In the genomic region with DNA sequence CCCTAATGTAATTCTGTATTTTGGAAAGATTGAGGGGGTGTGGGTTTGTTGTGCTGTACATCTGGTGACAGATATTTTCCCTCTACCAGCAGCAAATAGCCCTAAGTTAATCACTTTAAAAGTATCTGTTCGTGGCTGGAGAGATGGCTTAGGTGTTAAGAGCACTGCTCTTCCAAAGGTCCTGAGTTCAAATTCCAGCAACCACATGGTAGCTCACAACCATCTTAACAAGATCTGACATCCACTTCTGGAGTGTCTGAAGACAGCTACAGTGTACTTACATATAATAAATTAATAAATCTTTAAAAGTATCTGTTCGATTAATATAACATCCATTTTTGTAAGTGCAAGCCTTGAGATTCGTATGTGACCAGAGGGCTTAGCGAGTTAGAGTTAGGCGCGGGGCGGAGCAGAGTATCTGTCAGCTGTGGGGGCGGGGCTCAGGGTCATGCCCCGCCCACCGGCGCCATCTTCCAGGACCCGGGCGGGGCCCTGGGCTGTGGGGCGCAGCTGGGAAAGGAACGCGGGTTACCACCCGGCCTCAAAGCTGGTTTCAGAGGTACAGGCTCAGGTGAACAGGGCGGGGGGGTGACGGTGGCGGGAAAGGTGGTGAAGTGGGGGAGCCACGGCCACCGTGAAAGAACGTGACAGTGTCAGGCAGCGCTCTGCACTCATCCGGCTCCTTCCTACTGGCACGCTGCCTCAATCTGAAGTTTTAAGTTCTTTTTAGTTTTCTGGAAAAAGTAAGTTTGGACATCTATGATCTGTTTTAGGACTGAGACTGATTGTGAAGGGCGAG, we compare ENCODE assay signal across 7 mouse cellular contexts. TPM values are rescaled to one million over a fixed set of nuclear protein-coding genes. Genes with fewer than 3 reads are reported as not detected.
DNase-seq lines count a peak whose midpoint lies in the region; ATAC-seq lines count a peak whose summit lies in the region.

A gene (plus strand): TSS at position 440 of the 799 bp plus-strand sequence.

- peak within 1 kb of the TSS; percentile 69 for H3K4me3 ChIP-seq in intestine, embryonic 15.5 days (replicated peaks)
- peak within 1 kb of the TSS; percentile 87 for H3K4me3 ChIP-seq in midbrain, embryonic 10.5 days

- no peaks in the 10 kb centered on the region for H3K27me3 ChIP-seq in intestine, embryonic 15.5 days (replicated peaks)
- no peaks in the 10 kb centered on the region for H3K27me3 ChIP-seq in midbrain, embryonic 10.5 days (ENCODE audit: low read depth, poor library complexity, severe bottlenecking)

- no peaks in the 10 kb centered on the region for H3K9me3 ChIP-seq in intestine, embryonic 15.5 days
- no peaks in the 10 kb centered on the region for H3K9me3 ChIP-seq in midbrain, embryonic 10.5 days (replicated peaks)

- H3K36me3 ChIP-seq in intestine, embryonic 15.5 days: peaks cover 29% of the 10 kb centered on the region
- H3K36me3 ChIP-seq in midbrain, embryonic 10.5 days: peaks cover 67% of the 10 kb centered on the region

- H3K9ac ChIP-seq in intestine, embryonic 15.5 days: peak within 1 kb of the TSS; percentile 73

- intact Hi-C loops in gastrocnemius, postnatal 36 days (cut with DNase I): no loop called here
- intact Hi-C loops in left cerebral cortex, postnatal 25 days (cut with DNase I): no loop called here

- peak within 1 kb of the TSS; percentile 85 for H3K4me2 ChIP-seq in intestine, embryonic 15.5 days (replicated peaks)

- peaks cover 13% of the 10 kb centered on the region for H3K4me1 ChIP-seq in intestine, embryonic 15.5 days (replicated peaks)
- H3K4me1 ChIP-seq in midbrain, embryonic 10.5 days: peaks cover 17% of the 10 kb centered on the region

- peak; percentile 97 for ATAC-seq in intestine, embryonic 15.5 days

- DNase-seq in adrenal gland, adult 18-20 months (ENCODE audit: low spot score in 2 of 2): peak; percentile 83 to 85
- peak; percentile 95 for DNase-seq in embryo, embryonic 11 days
- DNase-seq in gastrocnemius, postnatal 36 days: peak; percentile 78 to 83
- peak; percentile 74 to 77 for DNase-seq in left cerebral cortex, postnatal 25 days (ENCODE audit: low spot score in 2 of 2)
- DNase-seq in midbrain, embryonic 10.5 days (ENCODE audit: low spot score): peak; percentile 80
- DNase-seq in right cerebral cortex, postnatal 4 days: peak; percentile 84

- H3K27ac ChIP-seq in intestine, embryonic 15.5 days: peak within 1 kb of the TSS; percentile 82
- H3K27ac ChIP-seq in midbrain, embryonic 10.5 days (replicated peaks): peak within 1 kb of the TSS; percentile 85

- WGBS in intestine, embryonic 15.5 days: 2% methylated on average over 27 of the region's 27 CpGs
- 3% methylated on average over 27 of the region's 27 CpGs for whole genome bisulfite sequencing in midbrain, embryonic 10.5 days

RNA-seq across cellular contexts. Expression of the gene that starts here (rescaled TPM):
- 10 to 100 TPM; 52.2 to 59.9 TPM for total RNA-seq in adrenal gland, adult 18-20 months (2021)
- 10 to 100 TPM; 16.5 to 20.5 TPM for total RNA-seq in gastrocnemius, postnatal 36 days (2021)
- 44.9 and 52.7 TPM in 2 replicates for polyA plus RNA-seq in intestine, embryonic 15.5 days (2015; fragmentation: Nextera tagmentation; extraction: Ambion mirVana)
- 10 to 100 TPM; 49.1 to 49.9 TPM for total RNA-seq in left cerebral cortex, postnatal 25 days (2021)
- 38.9 and 43.8 TPM in 2 replicates for polyA plus RNA-seq in midbrain, embryonic 10.5 days (2016; fragmentation: Nextera tagmentation; extraction: Ambion mirVana)

Comparison
In these comparisons a context has a peak if more than half of its experiments do, and no peak if none do; other contexts are left out.
1. Peak in every context shown above with its lines: DNase-seq, ATAC-seq, H3K4me3 ChIP-seq and H3K27ac ChIP-seq.